Mouse (Mus musculus) lung, postnatal 0 days (tissue): Measurements from ENCODE around the gene Lrig2. TPM values are rescaled to one million over a fixed set of nuclear protein-coding genes. Genes with fewer than 3 reads are reported as not detected.
A peak's percentile ranks its signal among the peaks of the same experiment; 100 is the strongest.

ENCODE experiments used
- ATAC-seq: fragments of 200-750 bp; cut with Nextera tagmentation; 2 replicates; pipeline ENCODE4 v1.8.0; 2017; ENCODE audit warnings: moderate library complexity
- DNase-seq: peaks from one replicate; pipeline ENCODE4 v3.0.0-alpha.2; 2016; ENCODE audit warnings: low spot score
- H3K27ac ChIP-seq: fragments of 300-500 bp; sonication (generic); 2 replicates; pipeline ENCODE4 v1.5.1; 2014; ENCODE audit warnings: antibody characterized with exemption, mild to moderate bottlenecking, low read length, mixed read lengths
- H3K27me3 ChIP-seq: fragments of 300-500 bp; sonication (generic); replicated peaks from 2 replicates; pipeline ENCODE4 v1.6.1; 2014; ENCODE audit warnings: low read length, mixed read lengths; ENCODE audit not compliant: insufficient read depth
- H3K36me3 ChIP-seq: fragments of 300-500 bp; sonication (generic); 2 replicates; pipeline ENCODE4 v1.6.1; 2014; ENCODE audit warnings: low read length, mixed read lengths; ENCODE audit not compliant: insufficient read depth
- H3K4me1 ChIP-seq: fragments of 300-500 bp; sonication (generic); 2 replicates; pipeline ENCODE4 v1.6.1; 2014; ENCODE audit warnings: antibody characterized with exemption, low read depth, low read length, mixed read lengths; ENCODE audit not compliant: insufficient read depth
- H3K4me2 ChIP-seq: fragments of 300-500 bp; sonication (generic); replicated peaks from 2 replicates; pipeline ENCODE4 v1.6.1; 2014; ENCODE audit warnings: low read depth, mild to moderate bottlenecking, low read length, moderate library complexity, mixed read lengths
- H3K4me3 ChIP-seq: fragments of 300-500 bp; sonication (generic); 2 replicates; pipeline ENCODE4 v1.5.1; 2014; ENCODE audit warnings: low read depth, low read length
- H3K9ac ChIP-seq: fragments of 300-500 bp; sonication (generic); replicated peaks from 2 replicates; pipeline ENCODE4 v1.6.1; 2014; ENCODE audit warnings: low read depth, mild to moderate bottlenecking
- H3K9me3 ChIP-seq: fragments of 300-500 bp; sonication (generic); 2 replicates; pipeline ENCODE4 v1.6.1; 2016; ENCODE audit warnings: low read length, mixed read lengths
- CTCF ChIP-seq: IDR thresholded peaks from 2 replicates; pipeline ENCODE4 v1.5.1; 2016; ENCODE audit warnings: antibody characterized with exemption, mild to moderate bottlenecking
- EP300 ChIP-seq: IDR thresholded peaks from 2 replicates; pipeline ENCODE4 v1.6.1; 2016; ENCODE audit warnings: antibody characterized with exemption, mild to moderate bottlenecking, control low read depth
- WGBS: fragments of 180-500 bp; shearing (Covaris S2); extraction: QIAGEN DNeasy Blood & Tissue Kit; methylation state at CpG from one replicate; pipeline ENCODE4 v1.1.7; 2014; 5-methylcytosine and 5-hydroxymethylcytosine counted together
- polyA plus RNA-seq: library from polyadenylated mRNA; unstranded; fragments of >200 nt; fragmentation: Nextera tagmentation; extraction: Ambion mirVana; gene quantifications from 2 replicates; pipeline ENCODE4 v1.2.1, GENCODE M21; 2015

Lrig2 gene
- polyA plus RNA-seq, 1 experiment from 2014 or later, result 9.4 TPM

GRCm38 (mm10) chr3:104360325-104360724 is 151.4 kb downstream of the Lrig2 start:
- Histone ChIP-seq H3K9ac (no peak overlapping the region), H3K27ac (peak overlapping the region; percentile 76), H3K9me3 (no peaks in the 10 kb centered on the region), H3K4me2 (no peak overlapping the region), H3K4me1 (no peaks in the 10 kb centered on the region), H3K36me3 (no peaks in the 10 kb centered on the region), H3K27me3 (no peaks in the 10 kb centered on the region), H3K4me3 (no peak overlapping the region)
- TF ChIP-seq CTCF, result no peak
- peak; percentile 67 for TF ChIP-seq EP300
- DNase-seq, result peak; percentile 72
- 29% methylated on average over 5 of the region's 5 CpGs for WGBS
- peak; percentile 61 for ATAC-seq

GRCm38 (mm10) chr3:104359225-104360135 is 152.2 kb downstream of the Lrig2 start:
- Histone ChIP-seq H3K36me3 (no peaks in the 10 kb centered on the region), H3K4me2 (no peak overlapping the region), H3K4me3 (no peak overlapping the region), H3K4me1 (no peaks in the 10 kb centered on the region), H3K27ac (peak overlapping the region; percentile 76), H3K9me3 (no peaks in the 10 kb centered on the region), H3K9ac (no peak overlapping the region), H3K27me3 (no peaks in the 10 kb centered on the region)
- WGBS, result 28% methylated on average over 8 of the region's 8 CpGs
- TF ChIP-seq EP300, result 0 out of 2 replicates have a peak, but pooled peaks have one; percentile 8
- TF ChIP-seq CTCF, result peak; percentile 31; the same call in 1 of the 2 replicates
- DNase-seq (peak; percentile 62), ATAC-seq (peak; percentile 83)

- Histone ChIP-seq H3K27me3 (no peaks in the 10 kb centered on the region), H3K4me1 (no peaks in the 10 kb centered on the region), H3K36me3 (no peaks in the 10 kb centered on the region), H3K9ac (no peak overlapping the region), H3K27ac (peak overlapping the region; percentile 64), H3K9me3 (no peaks in the 10 kb centered on the region), H3K4me3 (no peak overlapping the region), H3K4me2 (no peak overlapping the region)
- WGBS, result 55% methylated on average over 5 of the region's 5 CpGs
- TF ChIP-seq CTCF (no peak), EP300 (no peak)
- DNase-seq, result peak; percentile 30
- ATAC-seq, result peak; percentile 34
Observed at GRCm38 (mm10) chr3:104358747-104359146, 153.0 kb downstream of the Lrig2 start.

GRCm38 (mm10) chr3:104356106-104356505 is 155.6 kb downstream of the Lrig2 start:
- Histone ChIP-seq H3K4me1 (no peaks in the 10 kb centered on the region), H3K27me3 (no peaks in the 10 kb centered on the region), H3K36me3 (no peaks in the 10 kb centered on the region), H3K27ac (no peak overlapping the region), H3K4me2 (no peak overlapping the region), H3K4me3 (no peak overlapping the region), H3K9me3 (no peaks in the 10 kb centered on the region), H3K9ac (no peak overlapping the region)
- TF ChIP-seq CTCF, result no peak
- no peak for TF ChIP-seq EP300
- WGBS, result 95% methylated on average over 5 of the region's 5 CpGs
- no peak for DNase-seq
- ATAC-seq, result no peak

- ATAC-seq (no peak), DNase-seq (no peak)
- Histone ChIP-seq H3K4me2 (no peak overlapping the region), H3K4me3 (no peak overlapping the region), H3K9me3 (no peaks in the 10 kb centered on the region), H3K36me3 (no peaks in the 10 kb centered on the region), H3K27me3 (no peaks in the 10 kb centered on the region), H3K4me1 (no peaks in the 10 kb centered on the region; the same call in none of the 2 replicates), H3K9ac (no peak overlapping the region), H3K27ac (no peak overlapping the region)
- 68% methylated on average over 3 of the region's 3 CpGs for WGBS
- TF ChIP-seq EP300 (no peak), CTCF (no peak)
Observed at GRCm38 (mm10) chr3:104353884-104354283, 157.8 kb downstream of the Lrig2 start.

- H3K27me3 ChIP-seq, result no peaks in the 10 kb centered on the region
- no peak overlapping the region for H3K4me2 ChIP-seq
- DNase-seq (peak; percentile 45), ATAC-seq (no peak; the same call in 1 of the 2 replicates)
- TF ChIP-seq EP300 (0 out of 2 replicates have a peak, but pooled peaks have one; percentile 15), CTCF (no peak)
- H3K4me3 ChIP-seq, result no peak overlapping the region
- 58% methylated on average over 7 of the region's 7 CpGs for WGBS
- H3K9ac ChIP-seq, result no peak overlapping the region
- no peaks in the 10 kb centered on the region for H3K36me3 ChIP-seq
- no peaks in the 10 kb centered on the region; the same call in none of the 2 replicates for H3K4me1 ChIP-seq
- no peak overlapping the region for H3K27ac ChIP-seq
- H3K9me3 ChIP-seq, result no peaks in the 10 kb centered on the region
Observed at GRCm38 (mm10) chr3:104352358-104353060, 159.2 kb downstream of the Lrig2 start.
